Mouse (Mus musculus): Measurements from ENCODE around the gene Ppp5c. TPM values are rescaled to one million over a fixed set of nuclear protein-coding genes. Genes with fewer than 3 reads are reported as not detected.

Gene Ppp5c
- total and polyA plus RNA-seq, 2 experiments from 2014 or later = 68.9 to 140 TPM

DNA sequence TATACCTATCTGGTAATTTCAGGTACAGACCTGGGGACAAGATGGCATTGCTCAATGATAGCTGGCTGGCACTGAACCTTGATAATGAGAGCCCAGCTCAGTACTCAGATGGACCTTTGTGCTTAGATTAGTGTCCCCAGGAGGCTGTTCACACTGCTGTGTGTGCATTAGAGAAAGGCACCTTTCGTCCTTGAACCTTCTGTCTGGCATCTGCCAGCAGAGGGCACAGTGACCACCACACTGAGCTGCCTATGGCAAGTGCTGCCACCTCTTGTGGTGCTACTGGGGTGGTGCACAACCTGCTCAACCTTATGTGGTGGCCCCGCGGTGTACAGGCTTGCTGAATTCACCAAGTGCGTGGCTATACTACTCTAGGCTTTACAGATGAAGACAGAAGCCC, 20.4 kb downstream of the Ppp5c start:
- 79% methylated on average over 4 of the region's 4 CpGs for WGBS
- Histone ChIP-seq H3K27me3 (ENCODE audit: insufficient read depth, low read length) (no peaks in the 10 kb centered on the region), H3K27ac (no peak overlapping the region), H3K9me3 (ENCODE audit: low read length) (no peaks in the 10 kb centered on the region), H3K9ac (replicated peaks; ENCODE audit: low read length) (no peak overlapping the region), H3K4me1 (ENCODE audit: insufficient read depth, low read length) (no peaks in the 10 kb centered on the region), H3K36me3 (ENCODE audit: insufficient read depth, low read length) (peaks cover 62% of the 10 kb centered on the region), H3K4me2 (ENCODE audit: low read depth, low read length) (no peak overlapping the region), H3K4me3 (ENCODE audit: low read length) (no peak overlapping the region)
- DNase-seq (ENCODE audit: low spot score) (peak; percentile 65), ATAC-seq (peak; percentile 53)
- TF ChIP-seq CTCF (IDR thresholded peaks at IDR 0.05; ENCODE audit: low read depth) = peak; percentile 95

DNA sequence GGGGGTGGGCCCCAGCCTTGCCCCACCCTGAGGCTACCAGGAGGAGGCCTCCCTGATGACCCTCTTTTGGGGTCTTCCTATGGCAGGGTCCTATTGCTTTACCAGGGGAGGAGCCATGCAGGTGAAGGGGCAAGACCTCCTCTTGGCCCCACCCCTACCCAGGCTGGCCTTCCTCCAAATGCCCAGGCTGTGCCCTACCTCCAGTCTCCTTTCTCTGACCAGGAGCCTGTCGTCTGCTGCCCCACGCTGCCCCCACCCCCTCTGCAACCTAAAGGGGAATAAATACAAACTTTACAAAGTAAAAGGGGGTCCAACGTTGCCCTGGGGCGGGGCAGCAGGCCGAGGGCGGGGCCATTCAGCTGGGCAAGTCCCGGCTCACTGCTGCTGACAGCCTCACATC, 23.0 kb downstream of the Ppp5c start:
- Histone ChIP-seq H3K9ac (replicated peaks; ENCODE audit: low read length) (no peak overlapping the region), H3K9me3 (ENCODE audit: low read length) (no peaks in the 10 kb centered on the region), H3K27me3 (ENCODE audit: insufficient read depth, low read length) (no peaks in the 10 kb centered on the region), H3K36me3 (ENCODE audit: insufficient read depth, low read length) (peaks cover 50% of the 10 kb centered on the region), H3K27ac (0 out of 2 replicates have a peak overlapping the region, but pooled peaks have one; percentile 0), H3K4me2 (ENCODE audit: low read depth, low read length) (no peak overlapping the region), H3K4me1 (ENCODE audit: insufficient read depth, low read length) (no peaks in the 10 kb centered on the region), H3K4me3 (ENCODE audit: low read length) (no peak overlapping the region)
- ATAC-seq = no peak
- no peak for TF ChIP-seq CTCF (IDR thresholded peaks at IDR 0.05; ENCODE audit: low read depth)
- DNase-seq (ENCODE audit: low spot score) = no peak
- WGBS = 83% methylated on average over 7 of the region's 7 CpGs

DNA sequence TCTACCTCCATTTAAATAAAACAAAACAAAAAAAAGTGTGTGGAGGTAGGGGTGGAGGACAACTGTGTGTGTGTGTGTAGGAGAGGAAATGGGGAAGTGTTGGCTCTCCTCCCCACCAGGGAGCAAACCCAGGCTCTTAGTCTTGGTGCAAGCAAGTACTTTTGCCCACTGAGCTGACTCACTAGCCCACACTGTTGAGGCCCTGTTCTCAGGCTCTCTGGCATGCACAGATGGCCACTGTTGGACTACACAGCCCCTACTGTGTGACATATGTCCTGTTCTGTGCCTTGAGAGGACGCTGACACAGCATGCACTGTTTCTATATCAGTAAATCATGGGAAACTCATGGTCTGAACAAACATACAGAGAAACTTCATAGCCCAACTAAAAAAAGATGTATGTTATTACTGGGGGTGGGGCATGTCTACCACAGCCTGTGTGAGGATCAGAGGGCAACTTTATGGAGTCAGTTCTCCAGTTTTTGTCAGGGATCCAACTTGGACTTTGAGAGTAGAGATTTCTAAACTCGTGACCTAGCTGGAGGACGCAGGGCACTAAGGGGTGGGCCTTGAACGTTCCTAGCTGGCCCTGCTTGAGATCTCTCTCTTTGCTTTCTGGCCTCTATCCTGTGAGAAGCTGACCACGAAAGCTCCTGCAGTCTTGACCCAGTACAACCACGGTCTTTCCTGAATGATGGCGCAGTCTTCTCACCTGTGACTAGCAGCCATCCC, 24.3 kb downstream of the Ppp5c start:
- no peaks in the 10 kb centered on the region for H3K27me3 ChIP-seq (ENCODE audit: insufficient read depth, low read length)
- peaks cover 37% of the 10 kb centered on the region for H3K36me3 ChIP-seq (ENCODE audit: insufficient read depth, low read length)
- no peaks in the 10 kb centered on the region for H3K4me1 ChIP-seq (ENCODE audit: insufficient read depth, low read length)
- WGBS = 68% methylated on average over 7 of the region's 7 CpGs
- no peak overlapping the region for H3K4me3 ChIP-seq (ENCODE audit: low read length)
- H3K4me2 ChIP-seq (ENCODE audit: low read depth, low read length) = no peak overlapping the region
- DNase-seq (ENCODE audit: low spot score) = no peak
- TF ChIP-seq CTCF (IDR thresholded peaks at IDR 0.05; ENCODE audit: low read depth) = no peak
- peak overlapping the region; percentile 3; the same call in 1 of the 2 replicates for H3K9ac ChIP-seq (replicated peaks; ENCODE audit: low read length)
- H3K27ac ChIP-seq = peak overlapping the region; percentile 45; the same call in 1 of the 2 replicates
- H3K9me3 ChIP-seq (ENCODE audit: low read length) = no peaks in the 10 kb centered on the region
- ATAC-seq = no peak

DNA sequence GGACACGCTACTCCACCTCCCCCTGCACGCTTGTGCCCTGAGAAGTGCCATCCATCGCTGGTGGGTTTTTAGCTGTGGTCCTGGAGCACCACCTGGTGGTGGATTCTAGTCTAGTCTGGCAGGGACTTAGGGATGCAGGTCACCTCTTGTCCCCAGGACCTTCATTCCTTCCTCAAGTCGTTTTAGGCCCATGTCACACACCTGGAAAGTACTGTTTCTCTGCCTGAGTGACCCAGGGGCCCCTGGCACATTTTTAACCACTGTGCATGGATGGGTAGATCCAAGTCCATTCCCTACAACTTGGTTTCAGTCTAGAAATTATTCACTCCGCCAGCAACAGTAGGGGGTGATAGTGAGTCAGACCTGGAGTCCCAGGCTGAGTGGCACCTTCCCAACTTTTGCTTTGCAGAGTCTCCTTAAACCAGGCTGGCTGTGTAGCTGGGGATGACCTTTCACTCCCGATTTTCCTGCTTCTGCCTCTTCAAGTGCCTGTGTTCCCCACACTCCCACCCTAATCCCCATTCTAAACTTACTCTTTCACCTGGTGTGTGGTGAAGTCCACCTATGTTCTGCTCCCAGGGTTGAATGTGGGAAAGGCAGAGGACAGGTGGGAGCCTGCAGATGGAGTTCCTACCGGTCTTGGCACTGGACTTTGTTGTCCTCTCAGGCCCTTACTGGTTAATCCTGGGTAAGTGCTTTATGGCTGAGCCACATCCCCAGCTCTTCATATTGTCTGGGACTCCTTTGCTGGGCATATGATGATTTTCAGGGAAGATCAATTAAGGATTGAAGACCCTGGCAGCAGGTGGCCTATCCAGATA, 25.1 kb downstream of the Ppp5c start:
- Histone ChIP-seq H3K27me3 (ENCODE audit: insufficient read depth, low read length) (no peaks in the 10 kb centered on the region), H3K4me1 (ENCODE audit: insufficient read depth, low read length) (no peaks in the 10 kb centered on the region), H3K9ac (replicated peaks; ENCODE audit: low read length) (no peak overlapping the region; the same call in 1 of the 2 replicates), H3K9me3 (ENCODE audit: low read length) (no peaks in the 10 kb centered on the region), H3K27ac (peak overlapping the region; percentile 45; the same call in 1 of the 2 replicates), H3K4me2 (ENCODE audit: low read depth, low read length) (no peak overlapping the region), H3K36me3 (ENCODE audit: insufficient read depth, low read length) (peaks cover 30% of the 10 kb centered on the region), H3K4me3 (ENCODE audit: low read length) (no peak overlapping the region)
- peak; percentile 96 for TF ChIP-seq CTCF (IDR thresholded peaks at IDR 0.05; ENCODE audit: low read depth)
- peak; percentile 91 for DNase-seq (ENCODE audit: low spot score)
- peak; percentile 81 for ATAC-seq
- WGBS = 12% methylated on average over 7 of the region's 7 CpGs

DNA sequence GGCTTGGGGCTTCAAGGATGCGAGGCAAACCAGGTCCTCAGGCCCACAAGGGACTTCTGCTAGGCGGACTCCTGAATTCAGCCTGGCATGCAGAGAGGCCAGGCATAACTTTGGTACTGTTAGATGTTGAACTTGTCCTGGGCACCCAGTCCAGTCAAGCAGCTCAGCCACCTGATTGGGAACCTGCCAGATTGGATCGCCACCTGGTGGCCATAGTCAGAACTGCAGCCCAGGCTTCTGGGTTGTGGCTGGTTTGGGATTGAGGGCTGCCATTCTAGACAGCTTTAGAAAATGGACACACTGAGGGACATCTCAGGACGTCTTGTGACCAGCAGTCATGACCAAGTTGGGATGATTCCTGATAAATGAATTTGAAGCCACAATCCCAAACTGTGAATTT, 28.1 kb downstream of the Ppp5c start:
- DNase-seq (ENCODE audit: low spot score) (peak; percentile 86), ATAC-seq (peak; percentile 42)
- H3K36me3 ChIP-seq (ENCODE audit: insufficient read depth, low read length) = peaks cover 2% of the 10 kb centered on the region; the same call in 1 of the 2 replicates
- no peaks in the 10 kb centered on the region for H3K9me3 ChIP-seq (ENCODE audit: low read length)
- no peak overlapping the region for H3K27ac ChIP-seq
- no peak overlapping the region for H3K4me3 ChIP-seq (ENCODE audit: low read length)
- no peaks in the 10 kb centered on the region; the same call in 1 of the 2 replicates for H3K4me1 ChIP-seq (ENCODE audit: insufficient read depth, low read length)
- no peak overlapping the region for H3K4me2 ChIP-seq (ENCODE audit: low read depth, low read length)
- no peaks in the 10 kb centered on the region for H3K27me3 ChIP-seq (ENCODE audit: insufficient read depth, low read length)
- 20% methylated on average over 4 of the region's 4 CpGs for WGBS
- TF ChIP-seq CTCF (IDR thresholded peaks at IDR 0.05; ENCODE audit: low read depth) = peak; percentile 100
- H3K9ac ChIP-seq (replicated peaks; ENCODE audit: low read length) = no peak overlapping the region

DNA sequence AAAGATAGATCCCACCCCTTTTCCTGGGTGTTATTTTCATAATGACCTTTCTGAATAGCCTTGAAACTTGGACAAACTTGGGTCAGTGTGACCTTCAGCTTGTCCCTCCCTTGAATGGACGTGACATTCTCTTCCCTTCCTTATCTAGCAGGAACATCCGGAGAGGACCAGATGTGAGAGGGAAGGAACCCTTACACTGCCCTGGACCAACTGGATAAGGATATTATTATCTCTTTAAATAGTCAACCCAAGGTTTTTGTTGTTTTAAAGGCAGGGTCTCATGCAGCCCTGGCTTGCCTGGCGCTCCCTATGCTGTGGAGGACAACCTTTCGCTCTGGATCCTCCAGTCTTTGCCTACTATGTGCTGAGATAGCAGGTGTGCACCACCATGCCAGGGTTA, 28.5 kb downstream of the Ppp5c start:
- H3K4me2 ChIP-seq (ENCODE audit: low read depth, low read length) = no peak overlapping the region
- H3K4me3 ChIP-seq (ENCODE audit: low read length) = no peak overlapping the region
- no peak overlapping the region for H3K27ac ChIP-seq
- H3K4me1 ChIP-seq (ENCODE audit: insufficient read depth, low read length) = no peaks in the 10 kb centered on the region; the same call in 1 of the 2 replicates
- TF ChIP-seq CTCF (IDR thresholded peaks at IDR 0.05; ENCODE audit: low read depth) = no peak
- ATAC-seq (no peak), DNase-seq (ENCODE audit: low spot score) (no peak)
- H3K27me3 ChIP-seq (ENCODE audit: insufficient read depth, low read length) = no peaks in the 10 kb centered on the region
- no peaks in the 10 kb centered on the region for H3K36me3 ChIP-seq (ENCODE audit: insufficient read depth, low read length)
- no peak overlapping the region for H3K9ac ChIP-seq (replicated peaks; ENCODE audit: low read length)
- no peaks in the 10 kb centered on the region for H3K9me3 ChIP-seq (ENCODE audit: low read length)
- WGBS = 67% methylated on average over 4 of the region's 4 CpGs
